Mouse (Mus musculus) lung, postnatal 0 days (tissue): ENCODE data around the gene Efna5. TPM values are rescaled to one million over a fixed set of nuclear protein-coding genes. Genes with fewer than 3 reads are reported as not detected.

Experiments used
- ATAC-seq: fragments of 200-750 bp; cut with Nextera tagmentation; 2 replicates; pipeline ENCODE4 v1.8.0; 2017; ENCODE audit warnings: moderate library complexity
- DNase-seq: peaks from one replicate; pipeline ENCODE4 v3.0.0-alpha.2; 2016; ENCODE audit warnings: low spot score
- H3K27ac ChIP-seq: fragments of 300-500 bp; sonication (generic); 2 replicates; pipeline ENCODE4 v1.5.1; 2014; ENCODE audit warnings: antibody characterized with exemption, mild to moderate bottlenecking, low read length, mixed read lengths
- H3K27me3 ChIP-seq: fragments of 300-500 bp; sonication (generic); replicated peaks from 2 replicates; pipeline ENCODE4 v1.6.1; 2014; ENCODE audit warnings: low read length, mixed read lengths; ENCODE audit not compliant: insufficient read depth
- H3K36me3 ChIP-seq: fragments of 300-500 bp; sonication (generic); 2 replicates; pipeline ENCODE4 v1.6.1; 2014; ENCODE audit warnings: low read length, mixed read lengths; ENCODE audit not compliant: insufficient read depth
- H3K4me1 ChIP-seq: fragments of 300-500 bp; sonication (generic); 2 replicates; pipeline ENCODE4 v1.6.1; 2014; ENCODE audit warnings: antibody characterized with exemption, low read depth, low read length, mixed read lengths; ENCODE audit not compliant: insufficient read depth
- H3K4me2 ChIP-seq: fragments of 300-500 bp; sonication (generic); replicated peaks from 2 replicates; pipeline ENCODE4 v1.6.1; 2014; ENCODE audit warnings: low read depth, mild to moderate bottlenecking, low read length, moderate library complexity, mixed read lengths
- H3K4me3 ChIP-seq: fragments of 300-500 bp; sonication (generic); 2 replicates; pipeline ENCODE4 v1.5.1; 2014; ENCODE audit warnings: low read depth, low read length
- H3K9ac ChIP-seq: fragments of 300-500 bp; sonication (generic); replicated peaks from 2 replicates; pipeline ENCODE4 v1.6.1; 2014; ENCODE audit warnings: low read depth, mild to moderate bottlenecking
- H3K9me3 ChIP-seq: fragments of 300-500 bp; sonication (generic); 2 replicates; pipeline ENCODE4 v1.6.1; 2016; ENCODE audit warnings: low read length, mixed read lengths
- CTCF ChIP-seq: IDR thresholded peaks from 2 replicates; pipeline ENCODE4 v1.5.1; 2016; ENCODE audit warnings: antibody characterized with exemption, mild to moderate bottlenecking
- EP300 ChIP-seq: IDR thresholded peaks from 2 replicates; pipeline ENCODE4 v1.6.1; 2016; ENCODE audit warnings: antibody characterized with exemption, mild to moderate bottlenecking, control low read depth
- WGBS: fragments of 180-500 bp; shearing (Covaris S2); extraction: QIAGEN DNeasy Blood & Tissue Kit; methylation state at CpG from one replicate; pipeline ENCODE4 v1.1.7; 2014; 5-methylcytosine and 5-hydroxymethylcytosine counted together
- polyA plus RNA-seq: library from polyadenylated mRNA; unstranded; fragments of >200 nt; fragmentation: Nextera tagmentation; extraction: Ambion mirVana; gene quantifications from 2 replicates; pipeline ENCODE4 v1.2.1, GENCODE M21; 2015

The Efna5 gene
- polyA plus RNA-seq, 1 experiment from 2014 or later: 6.7 TPM

GRCm38 (mm10) chr17:62717426-62718131 is 163.5 kb downstream of the Efna5 start:
- Histone ChIP-seq H3K4me1 (no peaks in the 10 kb centered on the region), H3K9ac (no peak overlapping the region), H3K4me3 (no peak overlapping the region), H3K27ac (no peak overlapping the region), H3K36me3 (no peaks in the 10 kb centered on the region), H3K27me3 (no peaks in the 10 kb centered on the region), H3K9me3 (no peaks in the 10 kb centered on the region), H3K4me2 (no peak overlapping the region)
- 66% methylated on average over 12 of the region's 12 CpGs for WGBS
- no peak for ATAC-seq
- DNase-seq: no peak
- TF ChIP-seq EP300: no peak
- TF ChIP-seq CTCF: no peak

- Histone ChIP-seq H3K4me2 (no peak overlapping the region), H3K36me3 (no peaks in the 10 kb centered on the region), H3K9ac (no peak overlapping the region), H3K27ac (no peak overlapping the region), H3K4me3 (no peak overlapping the region), H3K4me1 (no peaks in the 10 kb centered on the region), H3K9me3 (no peaks in the 10 kb centered on the region), H3K27me3 (no peaks in the 10 kb centered on the region)
- WGBS: 52% methylated on average over 3 of the region's 3 CpGs
- ATAC-seq: peak; percentile 44; the same call in 1 of the 2 replicates
- DNase-seq: peak; percentile 21
- TF ChIP-seq CTCF: no peak
- TF ChIP-seq EP300: no peak
Measured at GRCm38 (mm10) chr17:62713455-62713854, 167.7 kb downstream of the Efna5 start.

- H3K9ac ChIP-seq: no peak overlapping the region
- ATAC-seq (no peak), DNase-seq (no peak)
- no peaks in the 10 kb centered on the region for H3K9me3 ChIP-seq
- H3K4me2 ChIP-seq: no peak overlapping the region
- no peak overlapping the region for H3K27ac ChIP-seq
- no peaks in the 10 kb centered on the region for H3K27me3 ChIP-seq
- H3K4me3 ChIP-seq: no peak overlapping the region
- WGBS: 66% methylated on average over 6 of the region's 6 CpGs
- no peaks in the 10 kb centered on the region for H3K4me1 ChIP-seq
- no peaks in the 10 kb centered on the region for H3K36me3 ChIP-seq
- no peak for TF ChIP-seq EP300
Measured at GRCm38 (mm10) chr17:62706418-62706817, 174.7 kb downstream of the Efna5 start.

GRCm38 (mm10) chr17:62702020-62702814 is 178.9 kb downstream of the Efna5 start:
- DNase-seq (no peak), ATAC-seq (no peak)
- Histone ChIP-seq H3K9me3 (no peaks in the 10 kb centered on the region), H3K4me2 (no peak overlapping the region), H3K27me3 (no peaks in the 10 kb centered on the region), H3K36me3 (no peaks in the 10 kb centered on the region), H3K27ac (no peak overlapping the region), H3K9ac (no peak overlapping the region), H3K4me3 (no peak overlapping the region), H3K4me1 (no peaks in the 10 kb centered on the region)
- TF ChIP-seq CTCF (no peak), EP300 (no peak)
- WGBS: 74% methylated on average over 9 of the region's 9 CpGs

- Histone ChIP-seq H3K27me3 (no peaks in the 10 kb centered on the region), H3K4me2 (no peak overlapping the region), H3K4me1 (no peaks in the 10 kb centered on the region), H3K9me3 (no peaks in the 10 kb centered on the region), H3K36me3 (no peaks in the 10 kb centered on the region), H3K4me3 (no peak overlapping the region), H3K9ac (no peak overlapping the region), H3K27ac (no peak overlapping the region)
- DNase-seq: no peak
- WGBS: 53% methylated on average over 9 of the region's 9 CpGs
- TF ChIP-seq CTCF (no peak), EP300 (no peak)
- ATAC-seq: no peak
Measured at GRCm38 (mm10) chr17:62700791-62701602, 180.1 kb downstream of the Efna5 start.

GRCm38 (mm10) chr17:62694958-62695437 is 186.1 kb downstream of the Efna5 start:
- Histone ChIP-seq H3K27ac (no peak overlapping the region), H3K27me3 (no peaks in the 10 kb centered on the region), H3K9me3 (no peaks in the 10 kb centered on the region), H3K4me3 (no peak overlapping the region), H3K36me3 (no peaks in the 10 kb centered on the region), H3K4me2 (no peak overlapping the region), H3K9ac (no peak overlapping the region), H3K4me1 (no peaks in the 10 kb centered on the region)
- TF ChIP-seq EP300 (no peak), CTCF (no peak)
- ATAC-seq (no peak), DNase-seq (no peak)
- WGBS: 76% methylated on average over 9 of the region's 9 CpGs
